Mouse (Mus musculus) left cerebral cortex, postnatal 25 days (tissue): ENCODE measurements around the gene Retreg1. TPM values are rescaled to one million over a fixed set of nuclear protein-coding genes. Genes with fewer than 3 reads are reported as not detected.
"Not testable (repeated sequence)": the region's sequence is repeated elsewhere in the genome, so short reads cannot be mapped to it uniquely, and the experiment has no call there.

Experiments
- DNase-seq, 2 experiments: peaks; one replicate each; pipeline ENCODE4 v3.0.0; 2022; ENCODE audit warnings: low spot score in 2 of 2, mixed read lengths in 1 of 2
- intact Hi-C: fragments of 180-260 bp; cut with DNase I; formaldehyde crosslinking; loops from one replicate; pipeline ENCODE4 v1.15.1; 2025
- total RNA-seq, 2 experiments: library from RNA; stranded (reverse); gene quantifications; 2 replicates each; pipeline ENCODE4 v1.2.3; 2021

The Retreg1 gene
- total RNA-seq, 2 experiments from 2014 or later = 34.1 to 34.3 TPM

GRCm38 (mm10) chr15:25960231-25960630, 117.3 kb downstream of the Retreg1 start:
- no peak for DNase-seq
- intact Hi-C loops = no loop called here

- intact Hi-C loops = no loop called here
Observed at GRCm38 (mm10) chr15:25966220-25966774, 123.3 kb downstream of the Retreg1 start.

GRCm38 (mm10) chr15:25971596-25971995, 128.6 kb downstream of the Retreg1 start:
- intact Hi-C loops = no loop called here

More at GRCm38 (mm10) chr15:25966220-25966774, 123.3 kb downstream of the Retreg1 start:
- DNase-seq = no peak

GRCm38 (mm10) chr15:25972758-25973157, 129.8 kb downstream of the Retreg1 start:
- DNase-seq = no peak
- intact Hi-C loops = no loop called here

More at GRCm38 (mm10) chr15:25971596-25971995, 128.6 kb downstream of the Retreg1 start:
- DNase-seq = no peak

- intact Hi-C loops = no loop called here
- DNase-seq = no peak
Observed at GRCm38 (mm10) chr15:25974352-25974751, 131.4 kb downstream of the Retreg1 start.

- no peak for DNase-seq
- intact Hi-C loops = no loop called here
Observed at GRCm38 (mm10) chr15:25975810-25976209, 132.8 kb downstream of the Retreg1 start.

- intact Hi-C loops, DNase-seq: not testable (repeated sequence)
Observed at GRCm38 (mm10) chr15:25983614-25984013, 140.6 kb downstream of the Retreg1 start.

- DNase-seq = peak; percentile 95 to 99
- intact Hi-C loops = no loop called here
Observed at GRCm38 (mm10) chr15:25984067-25984733, 141.2 kb downstream of the Retreg1 start, which contains the start of gene Zfp622. TSS of gene Zfp622 (plus strand) at chr15:25984366.

GRCm38 (mm10) chr15:25984734-25985492, 141.9 kb downstream of the Retreg1 start:
- intact Hi-C loops = no loop called here
- no peak for DNase-seq

- intact Hi-C loops = loop anchor here (10.0 kb wide), 2 partner anchors 622 to 1242 kb away; no protein-coding TSS in a partner anchor
- DNase-seq = peak; percentile 72 to 80
Observed at GRCm38 (mm10) chr15:25992992-25993727, 150.2 kb downstream of the Retreg1 start.

- intact Hi-C loops = loop anchor here (2.0 to 10.0 kb wide), 4 partner anchors 317 to 1239 kb away; no protein-coding TSS in a partner anchor
- peak in 1 of 2 experiments; percentile 61 for DNase-seq
Observed at GRCm38 (mm10) chr15:25995521-25995920, 152.5 kb downstream of the Retreg1 start.

- intact Hi-C loops = loop anchor here (5.0 to 10.0 kb wide), 3 partner anchors 313 to 1235 kb away; no protein-coding TSS in a partner anchor
- not testable (repeated sequence) for DNase-seq
Observed at GRCm38 (mm10) chr15:25999545-25999944, 156.6 kb downstream of the Retreg1 start.

- intact Hi-C loops = no loop called here
Observed at GRCm38 (mm10) chr15:26008621-26009020, 165.6 kb downstream of the Retreg1 start.

GRCm38 (mm10) chr15:26012891-26013290, 169.9 kb downstream of the Retreg1 start:
- intact Hi-C loops = loop anchor here (5.0 kb wide), 2 partner anchors 294 to 314 kb away; partner anchors contain the start of gene March11
- DNase-seq = no peak

More at GRCm38 (mm10) chr15:26008621-26009020, 165.6 kb downstream of the Retreg1 start:
- no peak for DNase-seq

- intact Hi-C loops = no loop called here
- no peak for DNase-seq
Observed at GRCm38 (mm10) chr15:26015979-26016665, 173.1 kb downstream of the Retreg1 start.

GRCm38 (mm10) chr15:26021721-26022120, 178.7 kb downstream of the Retreg1 start:
- no peak for DNase-seq
- intact Hi-C loops = no loop called here

GRCm38 (mm10) chr15:26022636-26023035, 179.7 kb downstream of the Retreg1 start:
- intact Hi-C loops = no loop called here

More at GRCm38 (mm10) chr15:26022636-26023035, 179.7 kb downstream of the Retreg1 start:
- no peak for DNase-seq
